Mouse (Mus musculus) megakaryocyte, embryonic 14.5 days (primary cell): ENCODE measurements at regions not wholly inside any gene's neighbourhood (a gene's known extent, or its start where the extent isn't known, plus 50 kb on each side); places are given as distances from the start of the nearest gene placed in this dataset.

Experiments used
- FLI1 ChIP-seq: IDR thresholded peaks from 2 replicates; pipeline ENCODE4 v1.6.1; 2012; ENCODE audit warnings: low read length, inconsistent platforms, mixed read lengths
- GATA1 ChIP-seq: IDR thresholded peaks from 3 replicates; pipeline ENCODE4 v1.6.1; 2012; ENCODE audit warnings: mixed read lengths, low read length, inconsistent platforms, borderline replicate concordance

DNA sequence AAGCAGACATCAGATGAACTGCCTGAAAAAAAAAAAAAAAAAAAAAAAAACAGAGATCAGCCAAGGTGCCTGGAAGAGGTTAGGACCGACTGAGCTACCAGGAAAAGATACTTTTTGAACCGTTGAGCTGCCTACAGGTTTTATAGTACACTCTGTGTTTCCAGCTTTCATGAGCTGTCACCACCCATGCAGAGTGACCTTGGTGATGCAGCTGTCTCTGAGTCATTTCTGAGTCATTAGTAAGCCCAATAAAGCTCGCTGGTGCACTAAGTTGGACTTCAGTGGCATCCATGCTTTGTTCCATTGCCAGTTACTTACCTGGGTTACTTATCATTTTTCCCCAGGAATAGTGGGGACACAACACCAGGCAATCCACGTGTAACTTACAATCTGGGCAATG lies 592.9 kb upstream of the Arpp21 start:
- TF ChIP-seq FLI1 (no peak), GATA1 (no peak)
